Mouse (Mus musculus) midbrain, embryonic 11.5 days (tissue): ENCODE results near the gene Olfr67. TPM values are rescaled to one million over a fixed set of nuclear protein-coding genes. Genes with fewer than 3 reads are reported as not detected.

Experiments
- polyA plus RNA-seq: library from polyadenylated mRNA; unstranded; fragments of >200 nt; fragmentation: Nextera tagmentation; extraction: Ambion mirVana; gene quantifications from 2 replicates; pipeline ENCODE4 v1.2.1, GENCODE M21; 2014

Gene Olfr67
- polyA plus RNA-seq, 1 experiment from 2014 or later = not detected

Other genes starting within 250 kb of the Olfr67 start
- not detected in 2 replicates for gene Olfr612, start 249.1 kb downstream of the Olfr67 start, polyA plus RNA-seq
- not detected in 2 replicates for gene Olfr613, start 243.7 kb downstream of the Olfr67 start, polyA plus RNA-seq
- not detected in 2 replicates for gene Olfr615, start 235.7 kb downstream of the Olfr67 start, polyA plus RNA-seq
- gene Olfr616, start 222.7 kb downstream of the Olfr67 start, polyA plus RNA-seq = not detected in 2 replicates
- not detected in 2 replicates for gene Olfr617, start 218.8 kb downstream of the Olfr67 start, polyA plus RNA-seq
- gene Olfr618, start 201.7 kb downstream of the Olfr67 start, polyA plus RNA-seq = not detected in 2 replicates
- not detected in 2 replicates for gene Olfr619, start 191.2 kb downstream of the Olfr67 start, polyA plus RNA-seq
- not detected in 2 replicates for gene Olfr620, start 179.3 kb downstream of the Olfr67 start, polyA plus RNA-seq
- not detected in 2 replicates for gene Olfr622, start 149.1 kb downstream of the Olfr67 start, polyA plus RNA-seq
- not detected in 2 replicates for gene Olfr623, start 128.1 kb downstream of the Olfr67 start, polyA plus RNA-seq
- gene Olfr624, start 120.6 kb downstream of the Olfr67 start, polyA plus RNA-seq = 0.03 and 0.04 TPM in 2 replicates
- not detected in 2 replicates for gene Olfr625-ps1, start 109.1 kb downstream of the Olfr67 start, polyA plus RNA-seq
- gene Olfr243, start 77.2 kb downstream of the Olfr67 start, polyA plus RNA-seq = not detected in 2 replicates
- gene Olfr628, start 61.4 kb downstream of the Olfr67 start, polyA plus RNA-seq = not detected in 2 replicates
- gene Olfr629, start 46.9 kb downstream of the Olfr67 start, polyA plus RNA-seq = not detected in 2 replicates
- not detected in 2 replicates for gene Olfr630, start 34.5 kb downstream of the Olfr67 start, polyA plus RNA-seq
- not detected in 2 replicates for gene Olfr69, start 20.2 kb downstream of the Olfr67 start, polyA plus RNA-seq
- gene Olfr68, start 12.1 kb downstream of the Olfr67 start, polyA plus RNA-seq = not detected in 2 replicates
- gene Hbb-bt, start 22.2 kb upstream of the Olfr67 start, polyA plus RNA-seq = 767 and 794 TPM in 2 replicates
- gene Hbb-bs, start 36.3 kb upstream of the Olfr67 start, polyA plus RNA-seq = 259 and 279 TPM in 2 replicates
- gene Hbb-bh2, start 48.7 kb upstream of the Olfr67 start, polyA plus RNA-seq = not detected in 2 replicates
- 2,751 and 2,795 TPM in 2 replicates for gene Hbb-bh1, start 51.3 kb upstream of the Olfr67 start, polyA plus RNA-seq
- 11,345 and 11,485 TPM in 2 replicates for gene Hbb-y, start 61.4 kb upstream of the Olfr67 start, polyA plus RNA-seq
- not detected in 2 replicates for gene Olfr66, start 94.4 kb upstream of the Olfr67 start, polyA plus RNA-seq
- gene Olfr64, start 102.7 kb upstream of the Olfr67 start, polyA plus RNA-seq = not detected in 2 replicates
- gene Olfr65, start 111.7 kb upstream of the Olfr67 start, polyA plus RNA-seq = not detected in 2 replicates
- not detected in 2 replicates for gene Olfr631, start 137.0 kb upstream of the Olfr67 start, polyA plus RNA-seq
- not detected in 2 replicates for gene Olfr632, start 142.5 kb upstream of the Olfr67 start, polyA plus RNA-seq
- gene Olfr633, start 152.6 kb upstream of the Olfr67 start, polyA plus RNA-seq = not detected in 2 replicates
- gene Olfr635, start 179.3 kb upstream of the Olfr67 start, polyA plus RNA-seq = 0.01 and 0.03 TPM in 2 replicates
- not detected in 2 replicates for gene Olfr638, start 206.9 kb upstream of the Olfr67 start, polyA plus RNA-seq
- gene Olfr639, start 225.5 kb upstream of the Olfr67 start, polyA plus RNA-seq = not detected in 2 replicates
- gene Olfr640, start 233.8 kb upstream of the Olfr67 start, polyA plus RNA-seq = not detected in 2 replicates
- gene Olfr641, start 243.6 kb upstream of the Olfr67 start, polyA plus RNA-seq = not detected in 2 replicates